Mouse (Mus musculus): ENCODE measurements around the gene Olfr1353. TPM values are rescaled to one million over a fixed set of nuclear protein-coding genes. Genes with fewer than 3 reads are reported as not detected.
"Not testable (repeated sequence)": the region's sequence is repeated elsewhere in the genome, so short reads cannot be mapped to it uniquely, and the experiment has no call there.

The Olfr1353 gene
- polyA plus RNA-seq (2014; fragmentation: Nextera tagmentation; extraction: Ambion mirVana) = not detected in 2 replicates

GRCm38 (mm10) chr10:78963009-78963408, at the start of gene Olfr1353:
Gene Olfr1353, plus strand, starts transcription at chr10:78963309.
- not testable (repeated sequence) for ATAC-seq (replicated peaks; ENCODE audit: low FRiP score); H3K4me1 ChIP-seq (replicated peaks; ENCODE audit: control insufficient read depth, insufficient read depth, low read length); H3K4me3 ChIP-seq (ENCODE audit: low read depth, low read length); DNase-seq (ENCODE audit: low spot score); H3K36me3 ChIP-seq (ENCODE audit: control insufficient read depth, insufficient read depth, low read length); H3K9ac ChIP-seq (ENCODE audit: low read length); H3K27ac ChIP-seq (ENCODE audit: low read depth, low read length); H3K4me2 ChIP-seq (ENCODE audit: low read depth, low read length, severe bottlenecking); H3K9me3 ChIP-seq (ENCODE audit: control insufficient read depth, low read length); H3K27me3 ChIP-seq (ENCODE audit: control insufficient read depth, insufficient read depth, low read length)

GRCm38 (mm10) chr10:78950336-78950735, 12.8 kb upstream of the Olfr1353 start, which contains the start of gene Olfr8:
Gene Olfr8, plus strand, starts transcription at chr10:78950636.
- not testable (repeated sequence) for H3K4me2 ChIP-seq (ENCODE audit: low read depth, low read length, severe bottlenecking); H3K27ac ChIP-seq (ENCODE audit: low read depth, low read length); H3K27me3 ChIP-seq (ENCODE audit: control insufficient read depth, insufficient read depth, low read length); H3K9me3 ChIP-seq (ENCODE audit: control insufficient read depth, low read length); ATAC-seq (replicated peaks; ENCODE audit: low FRiP score); H3K36me3 ChIP-seq (ENCODE audit: control insufficient read depth, insufficient read depth, low read length); H3K4me1 ChIP-seq (replicated peaks; ENCODE audit: control insufficient read depth, insufficient read depth, low read length); DNase-seq (ENCODE audit: low spot score); H3K4me3 ChIP-seq (ENCODE audit: low read depth, low read length); H3K9ac ChIP-seq (ENCODE audit: low read length)
- 88% methylated on average over 1 of the region's 1 CpGs for WGBS

GRCm38 (mm10) chr10:78980750-78981149, 17.6 kb downstream of the Olfr1353 start, which contains the start of gene Olfr1352:
Gene Olfr1352, plus strand, starts transcription at chr10:78981050.
- H3K9ac ChIP-seq (ENCODE audit: low read length) = no peak within 1 kb of the TSS
- ATAC-seq (replicated peaks; ENCODE audit: low FRiP score) (no peak), DNase-seq (ENCODE audit: low spot score) (no peak)
- H3K27me3 ChIP-seq (ENCODE audit: control insufficient read depth, insufficient read depth, low read length) = no peaks in the 10 kb centered on the region
- no peaks in the 10 kb centered on the region for H3K36me3 ChIP-seq (ENCODE audit: control insufficient read depth, insufficient read depth, low read length)
- H3K27ac ChIP-seq (ENCODE audit: low read depth, low read length) = no peak within 1 kb of the TSS
- no peaks in the 10 kb centered on the region for H3K4me1 ChIP-seq (replicated peaks; ENCODE audit: control insufficient read depth, insufficient read depth, low read length)
- no peak within 1 kb of the TSS for H3K4me2 ChIP-seq (ENCODE audit: low read depth, low read length, severe bottlenecking)
- no peaks in the 10 kb centered on the region for H3K9me3 ChIP-seq (ENCODE audit: control insufficient read depth, low read length)
- H3K4me3 ChIP-seq (ENCODE audit: low read depth, low read length) = no peak within 1 kb of the TSS

GRCm38 (mm10) chr10:79012172-79012571, 49.1 kb downstream of the Olfr1353 start, which contains the start of gene Olfr1351:
Gene Olfr1351, plus strand, starts transcription at chr10:79012472.
- H3K9ac ChIP-seq (ENCODE audit: low read length) = no peak within 1 kb of the TSS
- H3K27ac ChIP-seq (ENCODE audit: low read depth, low read length) = no peak within 1 kb of the TSS
- H3K9me3 ChIP-seq (ENCODE audit: control insufficient read depth, low read length) = no peaks in the 10 kb centered on the region
- H3K4me1 ChIP-seq (replicated peaks; ENCODE audit: control insufficient read depth, insufficient read depth, low read length) = no peaks in the 10 kb centered on the region
- 72% methylated on average over 1 of the region's 1 CpGs for WGBS
- DNase-seq (ENCODE audit: low spot score) = no peak
- H3K4me2 ChIP-seq (ENCODE audit: low read depth, low read length, severe bottlenecking) = no peak within 1 kb of the TSS
- H3K4me3 ChIP-seq (ENCODE audit: low read depth, low read length) = no peak within 1 kb of the TSS
- no peaks in the 10 kb centered on the region for H3K27me3 ChIP-seq (ENCODE audit: control insufficient read depth, insufficient read depth, low read length)
- H3K36me3 ChIP-seq (ENCODE audit: control insufficient read depth, insufficient read depth, low read length) = no peaks in the 10 kb centered on the region
- ATAC-seq (replicated peaks; ENCODE audit: low FRiP score) = no peak

Other genes with a start within 250 kb of the Olfr1353 start
- not detected in 2 replicates for gene Casp14, start 245.0 kb upstream of the Olfr1353 start, polyA plus RNA-seq (2014; fragmentation: Nextera tagmentation; extraction: Ambion mirVana)
- gene Ccdc105, start 210.2 kb upstream of the Olfr1353 start, polyA plus RNA-seq (2014; fragmentation: Nextera tagmentation; extraction: Ambion mirVana) = 0.15 and 0.20 TPM in 2 replicates
- 1.4 and 1.5 TPM in 2 replicates for gene Slc1a6, start 182.8 kb upstream of the Olfr1353 start, polyA plus RNA-seq (2014; fragmentation: Nextera tagmentation; extraction: Ambion mirVana)
- gene Olfr1356, start 111.1 kb upstream of the Olfr1353 start, polyA plus RNA-seq (2014; fragmentation: Nextera tagmentation; extraction: Ambion mirVana) = not detected in 2 replicates
- gene Olfr1355, start 87.8 kb upstream of the Olfr1353 start, polyA plus RNA-seq (2014; fragmentation: Nextera tagmentation; extraction: Ambion mirVana) = not detected in 2 replicates
- gene Olfr1354, start 50.1 kb upstream of the Olfr1353 start, polyA plus RNA-seq (2014; fragmentation: Nextera tagmentation; extraction: Ambion mirVana) = not detected in 2 replicates
- not detected in 2 replicates for gene Olfr8, start 12.7 kb upstream of the Olfr1353 start, polyA plus RNA-seq (2014; fragmentation: Nextera tagmentation; extraction: Ambion mirVana)
- gene Olfr1352, start 17.7 kb downstream of the Olfr1353 start, polyA plus RNA-seq (2014; fragmentation: Nextera tagmentation; extraction: Ambion mirVana) = not detected in 2 replicates
- gene Olfr1351, start 49.2 kb downstream of the Olfr1353 start, polyA plus RNA-seq (2014; fragmentation: Nextera tagmentation; extraction: Ambion mirVana) = not detected in 2 replicates
- gene Olfr57, start 65.4 kb downstream of the Olfr1353 start, polyA plus RNA-seq (2014; fragmentation: Nextera tagmentation; extraction: Ambion mirVana) = not detected in 2 replicates
- 34.3 and 36.4 TPM in 2 replicates for gene 2610008E11Rik, start 134.3 kb downstream of the Olfr1353 start, polyA plus RNA-seq (2014; fragmentation: Nextera tagmentation; extraction: Ambion mirVana)
- gene Vmn2r80, start 185.5 kb downstream of the Olfr1353 start, polyA plus RNA-seq (2014; fragmentation: Nextera tagmentation; extraction: Ambion mirVana) = not detected in 2 replicates

All from forebrain, embryonic 11.5 days (tissue).